Mouse (Mus musculus) spleen, postnatal 36 days (tissue): Measurements from ENCODE around the gene Celf2.

ENCODE experiments used
- DNase-seq, 2 experiments: peaks; one replicate each; pipeline ENCODE4 v3.0.0; 2022; ENCODE audit warnings: low spot score in 2 of 2, mixed read lengths in 1 of 2

The Celf2 gene

DNA sequence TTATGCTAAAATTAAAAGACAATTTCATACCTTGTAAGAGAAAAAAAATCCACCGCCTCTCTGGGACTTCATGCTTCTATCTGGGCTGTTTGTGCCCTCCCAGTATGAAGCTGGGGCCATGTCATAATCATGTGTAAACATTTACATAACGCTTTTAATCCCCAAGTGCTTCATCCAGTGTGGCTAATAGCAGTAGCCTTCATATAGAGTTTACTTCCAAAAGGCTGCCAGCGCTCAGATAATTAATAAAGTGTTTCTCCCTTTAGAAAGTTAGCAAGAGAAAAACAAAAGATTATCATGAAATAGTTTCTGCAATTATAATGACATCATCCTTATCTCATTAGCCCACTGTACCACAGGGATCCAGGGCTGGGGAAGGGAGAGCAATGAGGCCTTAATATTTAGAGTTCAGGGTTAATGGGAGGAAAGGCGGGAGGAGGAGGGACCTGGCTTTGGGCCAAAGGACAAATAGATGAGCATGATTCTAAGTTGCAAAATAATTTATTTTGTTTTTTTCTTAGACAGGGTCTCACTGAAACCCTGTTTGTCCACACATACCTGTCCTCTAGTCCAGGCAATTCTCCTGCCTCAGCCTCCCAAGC lies 425.8 kb downstream of the Celf2 start:
- DNase-seq, result no peak

DNA sequence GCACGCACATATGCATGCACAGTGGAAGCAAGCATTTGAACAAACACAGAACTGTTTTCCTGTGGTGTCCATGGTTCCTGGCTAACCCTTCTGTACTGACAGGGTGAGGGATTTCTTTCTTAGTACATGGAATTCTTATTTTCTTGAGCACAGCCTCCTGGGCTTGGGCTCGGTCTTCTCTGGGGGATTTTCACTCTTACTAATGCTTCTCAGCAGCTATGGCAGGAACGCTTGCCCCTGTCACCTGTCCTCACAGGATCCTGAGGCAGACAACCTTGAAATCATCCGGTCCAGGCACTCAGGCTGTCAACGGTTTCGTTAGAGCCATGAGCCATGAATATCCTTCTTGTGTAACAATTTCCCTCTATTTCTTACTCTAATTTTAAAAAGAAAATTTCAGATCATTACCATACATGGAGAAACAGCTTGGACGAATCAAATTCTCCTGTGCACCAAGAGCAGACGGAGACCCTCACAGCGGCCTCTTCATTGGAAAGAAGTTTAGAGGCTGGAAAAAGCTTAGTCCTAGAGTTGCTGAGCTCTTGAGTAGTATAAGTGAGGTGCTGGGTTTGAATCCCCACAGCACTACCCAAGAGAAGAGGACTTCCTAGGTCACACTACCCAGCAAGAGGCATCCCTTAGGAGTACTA lies 426.9 kb downstream of the Celf2 start:
- DNase-seq, result no peak

DNA sequence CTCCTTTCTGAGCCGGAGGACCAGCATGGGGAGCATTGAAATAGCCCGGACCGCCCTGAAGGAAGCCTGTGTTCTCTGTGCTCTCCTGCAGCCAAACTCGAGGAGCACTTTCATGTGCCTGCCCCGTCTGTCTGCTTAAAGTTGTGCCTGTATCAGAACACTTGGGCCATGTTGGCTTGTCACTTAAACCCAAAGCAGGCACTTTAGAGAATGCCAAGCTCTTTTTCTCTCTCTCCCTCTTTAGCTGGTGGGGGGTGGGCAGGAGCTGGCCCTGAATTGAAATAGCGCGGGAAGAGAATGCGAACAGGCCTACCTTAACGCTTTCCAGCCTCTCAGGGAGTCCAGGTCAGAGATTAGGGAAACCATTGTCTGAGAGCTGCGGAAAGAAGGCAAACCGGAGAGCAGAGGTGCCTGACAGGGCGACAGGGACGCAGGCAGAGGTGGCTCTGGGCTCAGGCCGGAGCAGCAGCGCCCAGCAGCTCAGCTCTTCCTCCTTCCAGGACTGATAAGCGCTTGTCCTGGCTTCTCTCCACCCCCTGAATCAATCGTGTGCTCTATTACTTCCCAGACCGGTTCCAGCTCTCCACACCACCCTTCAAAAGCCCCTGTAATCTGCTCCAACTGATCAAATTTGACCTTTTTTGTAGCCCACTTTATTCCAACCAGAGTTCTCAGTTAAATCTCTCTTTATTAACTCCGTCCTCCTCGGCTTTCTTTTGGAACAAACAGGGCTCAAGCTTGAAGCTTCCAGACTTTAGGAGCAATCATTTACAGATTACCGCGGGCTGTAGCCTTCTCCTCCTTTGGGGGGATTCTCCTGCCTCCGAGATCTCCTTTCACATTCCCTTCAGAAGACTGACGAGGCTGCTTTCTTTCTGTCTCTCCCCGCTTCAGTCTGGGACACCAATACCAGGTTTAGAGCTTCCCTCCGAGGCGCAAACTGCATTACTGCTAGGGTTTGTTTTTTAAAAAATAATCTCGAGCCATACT lies 428.3 kb downstream of the Celf2 start:
- no peak for DNase-seq

GRCm38 (mm10) chr2:7080086-7080485 lies 429.3 kb downstream of the Celf2 start:
- no peak for DNase-seq

- DNase-seq, result no peak
Observed at GRCm38 (mm10) chr2:7079390-7079789, 430.0 kb downstream of the Celf2 start.

GRCm38 (mm10) chr2:7073730-7074129 lies 435.6 kb downstream of the Celf2 start:
- no peak for DNase-seq

DNA sequence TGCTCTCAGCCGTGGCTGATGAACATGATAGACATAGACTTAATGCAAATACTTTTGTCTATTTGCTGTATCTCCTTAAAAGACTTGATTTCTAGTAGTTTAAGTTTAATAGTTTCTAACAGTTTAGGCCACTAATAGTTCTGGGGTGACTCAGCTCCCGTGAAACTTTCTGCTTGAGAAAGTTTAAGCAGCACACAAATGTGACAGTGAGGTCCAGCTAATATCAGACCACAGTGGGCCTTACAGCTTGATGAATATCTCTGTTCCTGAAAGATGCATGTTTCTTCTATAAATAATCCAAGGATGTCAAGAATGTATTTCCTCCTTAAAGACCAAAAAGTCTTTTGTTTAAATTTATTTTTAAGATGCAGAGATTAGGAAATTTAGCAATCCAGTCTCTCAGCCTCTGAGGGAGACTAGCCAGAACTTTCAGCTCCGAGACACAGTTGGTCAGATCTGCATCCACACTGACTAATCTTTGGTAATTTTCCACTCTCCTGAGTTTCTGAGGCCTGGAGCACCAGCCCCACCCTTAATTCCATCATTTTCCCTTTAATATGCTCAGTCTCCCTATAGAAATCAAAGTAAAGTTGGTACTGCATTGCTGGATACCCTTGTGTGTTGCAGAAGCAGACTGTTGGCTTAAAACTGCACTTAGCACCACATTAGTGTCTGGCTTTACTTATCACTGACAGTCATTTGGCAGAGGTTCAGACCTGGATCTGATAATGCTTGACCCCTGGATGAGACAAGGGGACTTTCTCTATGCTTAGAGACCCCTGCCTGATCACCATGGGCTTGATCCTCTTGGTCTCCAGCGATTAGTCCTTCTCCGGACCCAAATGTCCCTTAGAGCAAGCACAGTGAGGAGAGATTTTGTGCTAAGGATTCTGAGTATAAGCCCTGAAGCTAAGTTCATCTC lies 436.8 kb downstream of the Celf2 start:
- DNase-seq, result no peak

- no peak for DNase-seq
Observed at GRCm38 (mm10) chr2:7069458-7069857, 439.9 kb downstream of the Celf2 start.

DNA sequence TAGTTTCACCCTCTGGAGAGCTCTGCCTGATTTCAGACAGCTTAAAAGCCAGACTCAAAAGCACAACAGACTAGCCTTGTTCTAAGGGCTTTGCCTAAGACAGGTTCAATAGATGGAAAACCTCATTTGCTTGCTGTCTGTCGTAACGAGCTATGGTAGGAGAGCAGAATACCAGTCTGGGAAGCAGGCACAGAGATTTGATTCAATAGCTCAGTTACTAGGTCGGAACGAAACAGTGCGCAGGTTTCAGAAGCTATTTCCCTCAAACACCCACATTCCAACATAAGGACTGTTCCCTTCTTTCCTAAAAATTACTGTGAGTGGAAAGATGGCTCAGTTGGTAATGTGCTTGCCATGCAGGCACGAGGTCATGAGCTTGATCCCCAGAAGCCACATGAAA lies 441.1 kb downstream of the Celf2 start:
- DNase-seq, result no peak

GRCm38 (mm10) chr2:7063574-7064192 lies 445.7 kb downstream of the Celf2 start:
- no peak for DNase-seq

DNA sequence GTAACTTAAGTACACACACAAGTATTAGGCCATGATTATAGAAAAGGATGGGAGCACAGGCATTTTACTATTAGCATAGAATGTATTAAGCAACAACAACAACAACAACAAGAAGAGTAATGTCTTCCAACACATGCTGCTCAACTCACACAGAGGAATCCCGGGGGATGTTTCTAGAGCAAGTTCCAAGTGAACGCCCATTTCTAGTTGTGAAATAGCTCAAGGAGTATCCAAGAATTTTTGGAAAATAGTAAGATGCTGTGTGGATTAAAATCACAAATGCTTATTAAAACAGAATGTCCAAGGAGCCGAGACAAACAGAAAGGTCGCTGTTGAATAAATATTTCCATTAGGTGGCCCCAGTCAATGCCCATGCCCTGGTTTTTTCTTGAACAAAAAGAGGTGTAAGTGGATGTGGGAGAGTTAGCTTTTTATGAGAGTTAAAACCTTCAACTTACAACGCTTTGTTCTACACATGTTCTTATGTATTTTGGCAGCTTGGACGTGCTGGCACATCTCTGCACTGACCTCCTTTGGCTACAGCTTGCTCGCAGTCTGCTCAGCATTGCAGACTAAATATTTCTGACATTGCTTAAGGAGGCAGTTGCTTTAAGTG lies 448.8 kb downstream of the Celf2 start:
- DNase-seq, result no peak

DNA sequence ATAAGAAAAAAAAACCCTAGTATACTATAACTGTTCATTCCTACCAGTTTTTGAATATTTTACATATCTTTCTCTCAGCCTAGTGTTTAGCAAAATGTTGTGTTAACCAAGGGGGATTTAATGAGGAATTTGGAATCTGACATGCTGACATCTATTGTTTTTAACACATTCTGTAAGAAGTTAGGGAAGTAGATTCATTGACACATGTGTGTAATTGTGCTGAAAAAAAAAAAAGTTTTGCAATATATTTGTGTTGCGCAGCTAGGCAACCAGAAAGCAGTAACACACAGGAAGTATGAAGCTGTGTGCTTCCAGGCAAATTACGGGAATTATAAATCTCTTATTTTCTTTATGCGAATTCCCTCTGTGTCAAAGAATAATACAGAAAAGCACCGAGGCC lies 453.0 kb downstream of the Celf2 start:
- no peak for DNase-seq

DNA sequence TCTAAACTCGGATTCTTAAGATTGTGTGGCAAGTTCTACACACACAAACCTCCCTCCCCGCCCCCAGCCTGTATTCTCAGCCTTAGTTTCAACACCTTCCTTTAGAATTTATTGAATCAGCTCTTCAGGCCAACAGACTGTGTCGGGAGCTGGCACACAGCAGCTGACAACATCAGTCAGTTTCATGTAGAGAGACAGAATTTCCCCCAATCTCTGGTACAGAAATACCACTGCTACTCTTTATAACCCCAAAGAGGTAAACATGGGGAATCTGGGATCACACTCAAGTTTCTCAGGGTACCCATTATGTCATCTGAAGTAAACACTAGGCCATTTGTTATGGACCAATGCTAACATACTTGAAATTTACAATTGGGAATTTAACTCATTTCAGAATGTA lies 453.4 kb downstream of the Celf2 start:
- DNase-seq, result no peak

DNA sequence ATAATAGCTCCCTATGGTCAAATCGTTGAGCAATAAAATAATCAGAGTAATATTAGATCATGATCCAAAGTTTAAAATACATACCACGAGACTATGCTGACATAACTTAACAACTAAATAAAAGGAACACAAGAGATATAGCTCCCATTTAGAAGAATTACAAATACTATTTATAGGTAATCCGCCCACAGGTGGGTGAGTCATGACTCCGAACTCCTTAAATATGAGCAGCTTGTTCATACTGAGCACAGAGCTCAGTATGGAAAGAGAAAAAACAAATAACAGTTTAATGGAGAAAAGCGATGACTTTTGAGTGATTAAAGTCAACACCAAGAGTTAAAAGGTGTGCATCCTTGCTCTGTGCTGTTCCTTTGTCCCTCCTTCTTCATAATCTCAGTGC lies 458.3 kb downstream of the Celf2 start:
- DNase-seq, result no peak

DNA sequence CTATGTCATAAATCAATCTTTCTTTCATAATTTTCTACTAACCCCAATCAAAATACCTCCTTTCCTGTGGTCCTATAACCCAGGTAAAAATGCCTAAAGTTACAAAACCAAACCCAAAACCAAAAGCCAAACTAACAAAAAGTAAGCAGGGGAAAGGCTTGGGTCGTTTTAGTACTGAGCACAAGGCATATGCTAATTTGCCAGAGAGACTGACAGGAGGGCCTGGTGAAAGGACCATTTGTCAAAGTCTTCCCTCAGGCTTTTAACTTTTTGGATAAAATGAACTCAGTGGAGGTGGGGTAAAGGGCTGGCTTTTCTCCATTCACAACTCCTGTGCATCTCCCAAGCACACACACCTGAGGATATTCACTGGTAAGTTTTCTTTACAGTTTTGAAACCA lies 463.2 kb downstream of the Celf2 start:
- DNase-seq, result no peak

DNA sequence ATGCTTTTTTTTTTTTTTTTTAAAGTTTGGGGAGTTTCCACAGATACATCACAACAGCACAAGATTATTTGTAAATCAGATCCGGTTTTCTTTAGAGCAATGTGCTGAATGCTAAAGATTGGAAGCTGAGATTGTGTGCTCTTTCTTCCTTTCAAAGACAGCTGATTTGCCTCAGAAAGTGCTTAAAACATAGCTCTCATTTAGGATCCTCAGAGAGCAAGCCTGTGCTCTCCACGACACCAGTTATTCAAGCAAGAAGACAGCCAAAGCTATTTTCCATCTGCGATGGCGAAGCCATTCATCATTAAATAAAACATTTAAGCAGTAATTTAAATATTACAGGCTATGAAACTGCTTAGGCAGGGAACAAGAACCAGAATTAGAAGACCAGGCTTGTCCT lies 463.8 kb downstream of the Celf2 start:
- DNase-seq, result no peak

DNA sequence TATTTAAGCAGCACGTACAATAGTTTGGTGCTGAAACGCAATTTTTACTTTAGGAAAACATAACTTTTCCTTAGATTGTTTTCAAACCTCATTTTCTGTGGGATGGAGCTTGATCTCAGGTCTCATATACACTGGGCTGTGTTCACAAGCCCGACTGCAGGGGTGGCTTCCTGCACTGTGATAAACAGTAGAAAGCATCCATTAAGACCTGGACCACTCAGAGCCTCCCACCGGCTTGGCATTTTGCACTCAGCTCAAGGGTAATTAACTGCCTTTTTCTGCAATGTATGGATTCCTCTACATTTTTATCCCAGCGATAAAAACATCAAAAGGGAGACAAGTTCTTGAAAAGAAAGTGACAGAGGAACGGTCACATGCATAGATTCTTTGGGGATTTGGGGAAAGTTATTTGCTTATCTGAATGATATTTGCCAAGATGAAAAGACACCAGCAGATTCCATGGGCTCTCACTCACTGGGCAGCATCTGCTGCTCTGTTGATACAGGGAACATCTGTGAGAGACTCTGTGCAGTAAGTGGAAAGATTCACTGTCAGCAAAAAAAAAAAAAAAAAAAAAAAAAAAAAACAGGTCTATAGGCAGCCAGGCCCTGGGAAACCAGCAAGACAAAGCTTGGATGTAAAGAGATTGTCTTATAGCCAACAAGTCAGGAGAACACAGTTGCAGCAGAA lies 465.4 kb downstream of the Celf2 start:
- DNase-seq, result no peak

DNA sequence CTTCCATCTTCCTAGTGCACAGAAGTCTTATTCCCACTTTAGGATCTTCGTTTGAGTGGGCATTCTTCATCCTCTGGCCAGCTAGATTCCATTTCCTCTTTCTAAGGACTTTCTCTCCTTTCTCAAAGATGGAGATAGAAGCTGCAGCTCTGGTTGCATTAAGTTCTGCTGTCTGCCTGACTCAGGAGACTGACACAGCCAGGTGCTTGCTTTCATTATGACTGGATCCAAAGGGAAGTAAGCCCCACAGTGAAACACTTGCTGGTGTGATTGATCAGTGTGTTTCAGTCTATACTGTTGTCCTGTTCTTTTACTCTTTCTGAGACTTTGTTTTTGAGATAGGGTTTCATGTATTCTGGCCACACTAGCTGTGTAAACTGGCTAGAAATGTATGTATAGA lies 468.4 kb downstream of the Celf2 start:
- DNase-seq, result no peak

DNA sequence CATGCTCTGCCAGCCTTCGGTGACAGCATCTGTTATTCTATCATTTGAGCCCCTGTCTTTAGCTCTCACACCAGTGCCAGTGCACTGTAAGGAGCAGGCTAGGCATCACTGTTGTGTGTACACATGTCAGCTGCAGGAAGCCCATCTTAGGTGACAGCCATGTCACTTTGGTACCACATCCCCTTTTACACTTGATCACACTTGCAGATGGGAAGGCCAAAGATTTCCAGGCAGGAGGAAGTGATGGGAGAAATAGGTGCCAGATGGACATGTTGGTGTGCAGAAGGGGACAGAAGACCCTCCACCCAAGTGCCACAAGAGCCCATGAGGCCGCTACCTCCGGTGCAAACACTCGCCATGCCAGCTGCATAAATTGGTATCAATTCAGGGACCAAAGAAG lies 470.4 kb downstream of the Celf2 start:
- no peak for DNase-seq

DNA sequence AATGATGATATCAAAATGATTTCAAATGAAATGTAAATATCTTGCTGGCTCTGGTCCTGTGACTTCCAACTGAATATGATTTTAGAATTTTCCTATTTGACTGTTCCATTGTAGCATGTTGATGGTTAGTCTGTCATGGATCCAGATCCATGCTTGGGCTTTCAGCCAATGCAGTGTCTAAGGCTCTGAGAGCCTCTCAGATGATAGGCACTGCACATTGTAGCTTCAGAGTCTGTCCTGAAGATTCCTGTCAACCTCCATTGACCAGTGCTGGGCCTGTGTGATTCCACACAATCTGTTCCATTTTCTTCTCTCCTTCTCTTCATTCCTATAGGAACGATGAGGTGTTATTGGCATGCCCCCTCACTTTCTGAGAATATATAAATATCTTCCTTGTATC lies 478.0 kb downstream of the Celf2 start:
- no peak for DNase-seq
